In genomic region chr14:18665267-18666024, GRCm38 (mm10) we compare ENCODE assay signal across 16 mouse cellular contexts.
DNase-seq lines count a peak whose midpoint lies in the region; ATAC-seq and TF ChIP-seq lines count a peak whose summit lies in the region.
"Had no signal": no experiment of that assay in that cellular context is flagged by ENCODE, and none has a peak within 500 bp of the region (broad histone marks: within the 10 kb centered on the region; RNA-seq: fewer than 3 reads in every experiment).

No protein-coding gene starts in this region.

- no peak overlapping the region for H3K4me3 ChIP-seq in ES-Bruce4 (ENCODE audit: low read depth, low read length)
- no peak overlapping the region for H3K4me3 ChIP-seq in hindbrain, embryonic 13.5 days
- H3K4me3 ChIP-seq: heart, embryonic 13.5 days; liver, embryonic 15.5 days; neural tube, embryonic 12.5 days had no signal

- ATAC-seq in megakaryocyte, adult 5-6 weeks (ENCODE audit: poor library complexity, severe bottlenecking), result peak; percentile 96
- no peak for ATAC-seq in hindbrain, embryonic 13.5 days (ENCODE audit: low FRiP score)
- ATAC-seq: Patski had no signal

- no peaks in the 10 kb centered on the region for H3K36me3 ChIP-seq in ES-Bruce4 (ENCODE audit: control insufficient read depth, insufficient read depth, low read length, poor library complexity, severe bottlenecking)
- H3K36me3 ChIP-seq in hindbrain, embryonic 13.5 days, result no peaks in the 10 kb centered on the region
- H3K36me3 ChIP-seq: liver, embryonic 15.5 days; neural tube, embryonic 12.5 days had no signal

- no peak for TF ChIP-seq CTCF in ES-Bruce4 (IDR thresholded peaks at IDR 0.05; ENCODE audit: low read depth, low read length)

- 85% methylated on average over 1 of the region's 1 CpGs for WGBS in hindbrain, embryonic 13.5 days

- H3K9me3 ChIP-seq in ES-Bruce4 (replicated peaks; ENCODE audit: control insufficient read depth, insufficient read depth, low read length, poor library complexity, severe bottlenecking), result peaks cover 22% of the 10 kb centered on the region
- H3K9me3 ChIP-seq in hindbrain, embryonic 13.5 days, result peaks cover 9% of the 10 kb centered on the region; the same call in 1 of the 2 replicates
- H3K9me3 ChIP-seq: liver, embryonic 15.5 days had no signal

- intact Hi-C loops in left cerebral cortex, postnatal 25 days (cut with DNase I), result no loop called here

- H3K4me1 ChIP-seq in ES-Bruce4 (ENCODE audit: control insufficient read depth, insufficient read depth, low read length), result no peaks in the 10 kb centered on the region
- H3K4me1 ChIP-seq in hindbrain, embryonic 13.5 days (replicated peaks), result no peaks in the 10 kb centered on the region; the same call in 1 of the 2 replicates
- H3K4me1 ChIP-seq: liver, embryonic 15.5 days; neural tube, embryonic 12.5 days had no signal

- H3K9ac ChIP-seq in ES-Bruce4 (ENCODE audit: low read depth, poor library complexity, severe bottlenecking), result no peak overlapping the region
- H3K9ac ChIP-seq in hindbrain, embryonic 13.5 days, result no peak overlapping the region
- H3K9ac ChIP-seq: heart, embryonic 13.5 days; liver, embryonic 15.5 days; neural tube, embryonic 12.5 days had no signal

- H3K27ac ChIP-seq in ES-Bruce4 (ENCODE audit: insufficient read depth, low read length), result 0 out of 2 replicates have a peak overlapping the region, but pooled peaks have one; percentile 0
- H3K27ac ChIP-seq in hindbrain, embryonic 13.5 days, result no peak overlapping the region
- H3K27ac ChIP-seq: heart, embryonic 13.5 days; liver, embryonic 15.5 days; neural tube, embryonic 12.5 days had no signal

- no peak overlapping the region for H3K4me2 ChIP-seq in hindbrain, embryonic 13.5 days
- H3K4me2 ChIP-seq: heart, embryonic 13.5 days; liver, embryonic 15.5 days; neural tube, embryonic 12.5 days had no signal

- no peak for TF ChIP-seq EP300 in ES-Bruce4 (IDR thresholded peaks at IDR 0.05; ENCODE audit: insufficient read depth, low read depth, low read length)

- H3K27me3 ChIP-seq in ES-Bruce4 (ENCODE audit: control insufficient read depth, insufficient read depth, low read length, poor library complexity, severe bottlenecking), result no peaks in the 10 kb centered on the region
- no peaks in the 10 kb centered on the region for H3K27me3 ChIP-seq in hindbrain, embryonic 13.5 days
- H3K27me3 ChIP-seq: heart, embryonic 13.5 days; liver, embryonic 15.5 days; neural tube, embryonic 12.5 days; Patski had no signal

- TF ChIP-seq POLR2A in ES-Bruce4 (IDR thresholded peaks at IDR 0.05; ENCODE audit: insufficient read depth, low read length), result no peak

- DNase-seq in B cell, adult 2 months, result peak; percentile 7 to 24
- DNase-seq in thymus, adult 18-20 months, result peak; percentile 66 to 89
- DNase-seq in urinary bladder, adult 18-20 months (ENCODE audit: low spot score in 2 of 2), result no peak
- DNase-seq in heart, adult 9 months (ENCODE audit: low spot score in 2 of 2), result no peak
- DNase-seq in left cerebral cortex, postnatal 25 days (ENCODE audit: low spot score in 2 of 2), result no peak
- DNase-seq: adrenal gland, postnatal 36 days; cerebellum, adult 11-12 months; kidney, postnatal 36 days; retina, postnatal 1 day had no signal

Comparison
In these comparisons a context has a peak if more than half of its experiments do, and no peak if none do; other contexts are left out.
1. DNase-seq: peak in B cell, adult 2 months (2 of 2) and thymus, adult 18-20 months (2 of 2); none in urinary bladder, adult 18-20 months (0 of 2), heart, adult 9 months (0 of 2) and left cerebral cortex, postnatal 25 days (0 of 2).